Mouse (Mus musculus) urinary bladder, postnatal 25 days (tissue): ENCODE data around the gene Smco4.

ENCODE experiments used
- DNase-seq: peaks from one replicate; pipeline ENCODE4 v3.0.0; 2022; ENCODE audit warnings: low spot score

The Smco4 gene

DNA sequence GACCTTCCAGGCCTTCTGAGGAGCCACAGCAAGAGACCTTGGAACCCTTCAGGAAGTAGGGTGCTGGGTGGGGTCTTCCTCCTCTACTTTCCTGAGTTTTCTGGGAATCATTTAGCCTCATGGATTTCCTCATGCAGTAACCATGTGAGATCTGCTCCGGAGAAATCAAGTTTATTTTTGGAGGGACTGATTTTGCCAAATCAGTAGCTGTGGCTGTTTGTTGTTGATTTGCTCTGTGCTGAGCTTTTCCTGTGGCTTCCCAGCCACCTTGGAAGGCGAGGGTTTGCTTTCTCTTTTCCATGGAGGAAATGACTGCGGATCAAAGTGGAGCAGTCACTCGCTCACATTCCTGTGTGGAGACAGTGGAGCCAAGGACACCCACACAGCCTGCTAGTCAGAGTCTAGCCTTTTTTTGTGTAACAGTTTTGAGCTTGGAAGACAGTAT is 14.2 kb downstream of the Smco4 start:
- no peak for DNase-seq

DNA sequence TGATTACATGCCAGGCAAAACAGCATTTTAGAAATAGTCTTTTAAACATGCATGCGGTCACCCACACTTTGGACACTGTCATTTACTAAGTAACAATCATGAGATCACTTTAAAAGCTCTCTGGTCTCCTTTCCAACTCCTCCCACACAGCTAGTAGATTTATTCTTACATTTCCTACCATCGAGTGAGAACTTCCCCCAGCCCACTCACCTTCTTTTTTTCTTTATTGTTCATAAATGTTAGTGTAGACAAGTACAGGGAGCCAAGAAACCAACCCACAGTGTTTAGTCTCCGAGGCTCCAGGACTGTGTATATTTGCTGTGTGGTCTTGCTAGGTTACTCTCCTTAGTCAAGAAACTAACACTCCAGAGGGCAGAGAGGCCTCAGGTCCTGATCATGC is 16.1 kb downstream of the Smco4 start:
- no peak for DNase-seq

GRCm38 (mm10) chr9:15510557-15511310 is 17.5 kb downstream of the Smco4 start:
- no peak for DNase-seq

- DNase-seq, result no peak
Observed at GRCm38 (mm10) chr9:15512918-15513317, 19.7 kb downstream of the Smco4 start.

DNA sequence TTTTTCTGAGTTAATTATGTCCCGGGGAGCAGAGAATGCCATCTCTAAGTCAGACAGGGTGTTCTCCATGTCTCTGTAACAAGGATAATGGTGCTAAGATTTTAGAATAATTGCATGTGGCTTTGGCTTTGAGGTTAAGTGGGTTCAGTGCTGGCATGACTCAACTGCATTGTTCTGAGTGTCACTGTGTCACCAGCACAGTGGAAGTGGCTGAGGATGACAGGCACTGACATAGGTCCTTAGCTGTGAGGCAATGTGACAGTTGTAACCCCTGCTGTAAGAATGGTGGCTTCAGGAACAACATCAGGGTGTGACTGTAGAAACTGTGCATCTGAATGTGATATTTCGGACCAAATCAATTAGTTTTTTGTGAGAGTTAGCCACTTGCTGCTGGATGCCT is 22.8 kb downstream of the Smco4 start:
- no peak for DNase-seq

DNA sequence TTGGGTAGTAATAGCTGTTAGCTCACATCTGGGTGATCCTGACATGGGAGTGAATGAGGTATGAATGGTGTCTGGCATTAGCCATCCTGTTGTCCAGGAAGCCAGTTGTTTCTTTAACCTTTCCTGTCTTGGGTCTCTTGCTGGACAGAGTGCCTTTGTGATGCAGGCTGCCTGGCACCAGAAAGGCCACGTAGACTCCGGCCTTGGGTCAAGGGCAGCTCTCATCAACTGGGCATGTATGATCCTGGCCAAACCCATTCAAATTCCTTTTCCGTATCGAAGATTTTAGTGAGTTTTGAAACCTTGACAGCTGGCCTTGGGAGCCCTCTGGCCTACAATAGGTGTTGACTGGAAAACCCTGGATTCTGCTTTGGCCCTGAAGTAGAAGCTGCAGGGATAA is 24.7 kb downstream of the Smco4 start:
- DNase-seq, result no peak

DNA sequence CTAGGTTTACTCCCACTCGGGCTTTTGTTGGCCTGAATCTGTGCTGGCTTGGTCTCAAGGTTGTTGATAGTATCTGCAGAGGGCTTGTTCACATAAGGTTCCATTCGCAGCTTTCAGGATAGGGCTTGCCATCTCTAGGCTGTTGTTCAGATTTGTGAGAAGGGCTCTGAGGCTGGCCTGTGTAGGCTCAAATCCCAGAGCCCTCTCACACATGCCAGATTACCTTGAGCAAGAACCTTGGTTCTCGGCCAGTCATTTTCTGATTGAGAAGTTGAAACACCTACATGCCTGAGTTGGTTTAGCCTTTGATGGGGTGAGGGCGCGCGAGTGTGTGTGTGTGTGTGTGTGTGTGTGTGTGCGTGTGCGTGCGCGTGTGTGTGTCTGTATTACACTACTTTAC is 29.1 kb downstream of the Smco4 start:
- no peak for DNase-seq

DNA sequence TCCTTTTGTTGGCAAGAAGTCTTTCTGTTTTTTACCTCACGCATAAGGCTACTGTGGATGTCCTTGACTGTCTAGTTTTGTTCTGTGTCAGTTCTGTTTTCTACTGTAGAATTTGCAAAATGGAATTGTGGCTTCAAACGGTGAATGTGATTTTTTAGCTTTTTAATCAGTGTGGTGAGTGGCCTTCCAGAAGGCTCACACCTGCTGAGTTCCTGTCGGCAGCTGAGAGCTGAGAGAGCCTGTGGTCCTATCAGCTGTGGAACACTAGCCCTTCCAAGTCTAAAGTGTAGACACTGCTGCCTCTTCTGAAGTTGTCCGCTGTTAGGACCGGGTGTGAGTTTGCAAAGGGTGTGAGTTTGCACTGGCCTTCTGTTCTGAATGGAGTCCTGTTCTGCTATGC is 29.7 kb downstream of the Smco4 start:
- no peak for DNase-seq

DNA sequence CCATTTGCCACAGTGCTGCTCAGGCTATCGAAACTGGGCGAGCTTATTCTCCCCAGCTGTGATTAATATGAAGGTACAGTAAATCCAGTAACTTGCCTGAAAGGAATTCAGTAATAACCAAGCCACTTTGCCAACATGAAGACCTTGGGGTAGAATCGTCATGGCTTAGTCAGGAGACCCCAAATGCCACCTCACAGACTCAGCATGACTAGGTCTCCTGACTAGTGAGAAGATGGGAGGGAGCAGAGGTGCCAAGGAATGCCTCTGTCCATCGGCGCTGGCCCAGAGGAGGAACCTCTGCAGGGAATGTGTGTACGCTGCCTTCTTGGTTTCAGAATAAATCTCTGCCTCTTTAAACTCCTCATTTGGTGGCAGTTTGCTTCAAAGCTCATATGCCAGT is 30.4 kb downstream of the Smco4 start:
- DNase-seq, result no peak

GRCm38 (mm10) chr9:15525246-15525645 is 32.0 kb downstream of the Smco4 start:
- DNase-seq, result no peak

DNA sequence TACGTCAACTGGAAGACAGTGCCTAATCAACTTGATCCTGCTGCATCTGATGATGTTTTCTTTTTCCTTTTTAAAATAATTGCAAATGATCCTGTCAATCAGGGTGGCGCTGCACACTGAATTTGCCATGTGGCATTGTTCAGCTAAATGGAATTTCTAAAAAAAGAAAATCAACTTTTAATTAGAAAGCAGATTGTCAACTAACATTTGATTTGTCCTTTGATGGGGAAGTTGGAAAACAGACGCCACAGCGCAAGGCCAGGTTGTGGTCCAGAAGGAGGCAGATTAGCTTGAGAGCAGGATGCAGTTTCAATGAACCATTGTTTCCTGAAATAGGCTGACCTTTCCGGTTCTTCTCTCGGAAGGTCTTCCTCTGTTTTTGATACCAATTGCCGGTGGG is 33.3 kb downstream of the Smco4 start:
- no peak for DNase-seq

GRCm38 (mm10) chr9:15527846-15528245 is 34.6 kb downstream of the Smco4 start:
- no peak for DNase-seq

GRCm38 (mm10) chr9:15528368-15528767 is 35.1 kb downstream of the Smco4 start:
- DNase-seq, result no peak

DNA sequence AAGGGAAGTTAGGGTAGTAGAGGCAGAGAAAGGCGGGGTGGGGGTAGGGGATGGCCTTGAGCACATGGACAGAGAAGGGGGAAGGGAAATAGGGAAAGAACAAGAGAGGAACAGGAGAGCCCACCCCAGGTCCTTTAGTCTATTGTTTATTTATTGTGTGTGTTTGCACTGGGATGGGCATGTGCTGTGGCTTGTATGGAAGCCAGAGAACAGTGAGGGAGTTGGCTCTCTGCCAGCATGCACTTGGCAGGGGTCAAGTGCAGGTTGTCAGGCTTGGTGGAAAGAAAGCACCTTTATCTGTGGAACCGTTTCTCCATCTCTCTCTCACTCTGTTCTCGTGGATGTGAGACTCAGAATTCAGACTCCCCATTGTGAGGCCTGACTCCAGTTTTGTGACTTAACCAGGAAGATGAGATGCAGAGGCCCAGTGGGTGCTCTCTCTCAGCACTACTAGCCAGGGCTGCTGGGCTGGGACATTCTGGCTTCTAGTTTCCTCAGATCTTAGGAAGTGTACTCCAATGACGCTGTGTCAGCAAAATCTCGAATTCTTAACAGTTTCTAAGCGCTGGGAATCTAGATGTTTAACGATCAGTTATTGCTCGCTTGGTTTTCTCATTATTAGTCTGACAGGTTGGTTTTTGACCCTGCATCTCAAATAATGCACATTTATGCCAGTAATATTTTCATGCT is 36.2 kb downstream of the Smco4 start:
- peak; percentile 47 for DNase-seq

- no peak for DNase-seq
Observed at GRCm38 (mm10) chr9:15529965-15530320, 36.7 kb downstream of the Smco4 start.

- no peak for DNase-seq
Observed at GRCm38 (mm10) chr9:15531204-15531603, 38.0 kb downstream of the Smco4 start.

GRCm38 (mm10) chr9:15533336-15534070 is 40.3 kb downstream of the Smco4 start:
- no peak for DNase-seq

DNA sequence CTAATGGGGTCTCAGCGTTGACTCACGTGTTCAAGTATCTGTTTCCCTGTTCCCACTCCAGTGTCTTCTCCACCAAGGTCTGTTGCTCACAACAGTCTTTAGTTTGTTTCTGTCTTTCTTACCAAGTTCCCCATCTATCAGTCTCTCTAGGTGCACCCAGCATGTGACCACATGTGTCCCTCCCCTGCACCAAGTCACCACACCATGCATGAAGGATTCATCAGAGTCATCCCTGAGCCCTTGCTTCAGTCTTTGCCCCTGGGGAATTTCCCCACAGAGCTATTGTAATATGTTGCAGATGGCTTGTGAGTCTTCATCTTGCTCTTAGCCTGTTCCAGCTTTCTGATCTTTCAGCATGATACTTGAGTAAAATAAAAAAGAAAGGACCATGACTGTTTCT is 40.9 kb downstream of the Smco4 start:
- no peak for DNase-seq

DNA sequence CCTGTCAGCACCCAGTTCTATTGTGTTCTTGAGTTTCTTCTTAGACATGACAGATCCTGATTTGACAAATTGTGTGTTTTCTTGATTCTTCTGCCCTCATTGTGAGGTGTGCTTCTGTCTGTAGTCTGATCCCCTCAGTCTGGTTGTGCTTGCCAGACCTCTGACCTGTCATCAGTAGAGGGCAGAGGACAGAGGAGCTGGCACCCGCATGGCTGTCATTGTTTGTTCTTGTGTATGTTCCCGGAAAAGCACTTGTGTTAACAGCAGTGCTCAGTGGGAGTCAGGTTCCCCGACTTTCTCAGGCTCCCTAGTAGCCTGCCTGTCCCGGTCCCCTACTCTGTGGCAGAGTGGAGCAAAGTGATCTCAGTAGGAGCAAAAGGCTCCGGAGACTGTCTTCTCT is 42.2 kb downstream of the Smco4 start:
- DNase-seq, result no peak

DNA sequence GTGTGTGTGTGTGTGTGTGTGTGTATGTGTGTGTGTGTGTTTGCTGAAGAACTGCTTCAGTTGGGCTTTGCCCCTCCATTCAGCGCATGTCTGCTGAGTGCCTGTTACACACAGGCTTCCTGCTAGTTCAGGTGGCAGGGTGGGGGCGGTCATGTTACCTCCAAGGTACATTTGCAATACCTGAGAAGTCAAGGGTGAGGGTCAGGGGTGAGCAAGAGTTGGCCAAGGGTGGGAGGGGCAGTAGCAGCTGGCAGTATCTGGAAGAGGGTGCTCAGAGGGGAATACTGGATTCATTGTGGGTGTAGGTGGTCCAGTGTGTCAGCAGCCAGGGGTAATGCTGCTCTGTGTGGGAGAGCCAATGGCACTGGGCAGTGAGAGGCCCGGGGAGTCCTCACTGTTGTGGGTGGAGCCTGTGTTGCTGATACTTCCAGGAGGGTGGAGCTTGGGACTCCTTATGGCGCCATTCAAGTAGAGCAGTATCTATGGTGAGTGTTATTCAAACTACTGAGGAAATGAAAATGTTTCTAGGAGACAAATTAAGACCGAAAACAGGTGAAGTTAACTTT is 43.7 kb downstream of the Smco4 start:
- no peak for DNase-seq

DNA sequence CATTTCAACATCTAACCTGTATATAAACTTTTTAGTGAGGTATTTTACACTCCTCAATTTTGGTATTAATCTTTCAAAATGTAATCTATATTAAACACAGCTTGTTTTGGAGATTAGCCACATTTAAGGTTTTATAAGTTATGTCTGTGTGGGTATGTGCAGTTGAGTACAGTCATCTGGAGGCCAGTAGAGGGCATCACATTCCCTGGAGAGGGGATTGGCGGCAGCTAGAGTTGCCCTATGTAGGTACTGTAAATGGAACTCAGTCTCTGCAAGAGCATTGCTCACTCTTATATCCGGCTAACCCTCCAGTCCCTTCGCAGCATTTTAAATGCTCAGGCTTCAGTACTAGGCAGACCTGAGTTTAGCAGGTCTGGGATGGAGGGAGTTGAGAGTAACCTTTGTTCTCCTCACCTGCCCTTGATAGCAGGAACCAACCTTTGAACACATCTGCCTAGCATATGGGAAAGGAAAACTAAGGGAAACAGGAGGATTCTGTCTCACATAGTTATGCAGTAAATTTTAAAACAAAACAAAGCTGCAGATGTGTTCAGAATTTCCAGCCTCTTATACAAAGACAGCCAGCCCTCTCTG is 44.3 kb downstream of the Smco4 start:
- no peak for DNase-seq

GRCm38 (mm10) chr9:15538979-15539533 is 45.8 kb downstream of the Smco4 start:
- no peak for DNase-seq
